Mouse (Mus musculus): ENCODE data around the gene Tmem151a. TPM values are rescaled to one million over a fixed set of nuclear protein-coding genes. Genes with fewer than 3 reads are reported as not detected.

The Tmem151a gene
- polyA plus RNA-seq, 1 experiment from 2014 or later, result 10.1 TPM

GRCm38 (mm10) chr19:5049325-5049724 lies 36.0 kb downstream of the Tmem151a start:
- H3K4me1 ChIP-seq (replicated peaks), result peaks cover 18% of the 10 kb centered on the region
- no peak overlapping the region for H3K9ac ChIP-seq
- no peak for ATAC-seq (ENCODE audit: low read depth)
- H3K36me3 ChIP-seq, result peaks cover 48% of the 10 kb centered on the region
- peaks cover 49% of the 10 kb centered on the region for H3K27me3 ChIP-seq
- H3K27ac ChIP-seq (replicated peaks), result no peak overlapping the region
- no peaks in the 10 kb centered on the region for H3K9me3 ChIP-seq
- 83% methylated on average over 6 of the region's 6 CpGs for WGBS
- no peak overlapping the region for H3K4me3 ChIP-seq
- no peak overlapping the region for H3K4me2 ChIP-seq

- no peak overlapping the region for H3K9ac ChIP-seq
- WGBS, result 88% methylated on average over 14 of the region's 14 CpGs
- peaks cover 40% of the 10 kb centered on the region for H3K27me3 ChIP-seq
- H3K4me2 ChIP-seq, result no peak overlapping the region
- no peak for ATAC-seq (ENCODE audit: low read depth)
- H3K9me3 ChIP-seq, result no peaks in the 10 kb centered on the region
- no peak overlapping the region for H3K4me3 ChIP-seq
- H3K36me3 ChIP-seq, result peaks cover 56% of the 10 kb centered on the region
- H3K27ac ChIP-seq (replicated peaks), result no peak overlapping the region
- H3K4me1 ChIP-seq (replicated peaks), result peaks cover 18% of the 10 kb centered on the region
These were observed 36.9 kb downstream of the Tmem151a start for GRCm38 (mm10) chr19:5048138-5049056.

GRCm38 (mm10) chr19:5045531-5045930 lies 39.8 kb downstream of the Tmem151a start:
- Histone ChIP-seq H3K9ac (no peak overlapping the region), H3K27me3 (peaks cover 11% of the 10 kb centered on the region), H3K4me2 (no peak overlapping the region), H3K9me3 (no peaks in the 10 kb centered on the region), H3K4me1 (replicated peaks) (peaks cover 27% of the 10 kb centered on the region), H3K27ac (replicated peaks) (no peak overlapping the region), H3K36me3 (peaks cover 65% of the 10 kb centered on the region), H3K4me3 (no peak overlapping the region)
- ATAC-seq (ENCODE audit: low read depth), result no peak
- 80% methylated on average over 4 of the region's 4 CpGs for WGBS

- H3K27me3 ChIP-seq, result no peaks in the 10 kb centered on the region
- peak; percentile 2; the same call in 1 of the 2 replicates for ATAC-seq (ENCODE audit: low read depth)
- H3K9me3 ChIP-seq, result no peaks in the 10 kb centered on the region
- peak overlapping the region; percentile 97 for H3K9ac ChIP-seq
- peak overlapping the region; percentile 89 for H3K4me3 ChIP-seq
- H3K4me2 ChIP-seq, result peak overlapping the region; percentile 89
- peak overlapping the region; percentile 76 for H3K27ac ChIP-seq (replicated peaks)
- H3K36me3 ChIP-seq, result peaks cover 30% of the 10 kb centered on the region
- peaks cover 41% of the 10 kb centered on the region for H3K4me1 ChIP-seq (replicated peaks)
- WGBS, result 2% methylated on average over 16 of the region's 16 CpGs
These were observed 43.7 kb downstream of the Tmem151a start for GRCm38 (mm10) chr19:5041588-5041987.

GRCm38 (mm10) chr19:5040862-5041523 lies 44.3 kb downstream of the Tmem151a start, which contains the start of gene Brms1:
Gene Brms1 (plus strand): TSS chr19:5041354.
- Histone ChIP-seq H3K27ac (replicated peaks) (peak within 1 kb of the TSS; percentile 76), H3K9ac (peak within 1 kb of the TSS; percentile 97), H3K27me3 (no peaks in the 10 kb centered on the region), H3K4me2 (peak within 1 kb of the TSS; percentile 89), H3K4me1 (replicated peaks) (peaks cover 41% of the 10 kb centered on the region), H3K36me3 (peaks cover 24% of the 10 kb centered on the region), H3K9me3 (no peaks in the 10 kb centered on the region), H3K4me3 (peak within 1 kb of the TSS; percentile 89)
- WGBS, result 7% methylated on average over 40 of the region's 40 CpGs
- peak; percentile 60 for ATAC-seq (ENCODE audit: low read depth)

GRCm38 (mm10) chr19:5039301-5040114 lies 45.8 kb downstream of the Tmem151a start:
- WGBS, result 12% methylated on average over 41 of the region's 41 CpGs
- peak; percentile 25 for ATAC-seq (ENCODE audit: low read depth)
- peaks cover 17% of the 10 kb centered on the region for H3K36me3 ChIP-seq
- no peaks in the 10 kb centered on the region for H3K27me3 ChIP-seq
- peak overlapping the region; percentile 97 for H3K9ac ChIP-seq
- H3K4me1 ChIP-seq (replicated peaks), result peaks cover 41% of the 10 kb centered on the region
- H3K4me2 ChIP-seq, result peak overlapping the region; percentile 89
- H3K9me3 ChIP-seq, result no peaks in the 10 kb centered on the region
- H3K27ac ChIP-seq (replicated peaks), result peak overlapping the region; percentile 91
- peak overlapping the region; percentile 89 for H3K4me3 ChIP-seq

- ATAC-seq (ENCODE audit: low read depth), result peak; percentile 90
- under 1% methylated on average over 44 of the region's 44 CpGs for WGBS
- H3K27me3 ChIP-seq, result no peaks in the 10 kb centered on the region
These were observed 46.6 kb downstream of the Tmem151a start, which contains the start of the genes B4gat1 and AC124502.3 for GRCm38 (mm10) chr19:5038709-5039156. Gene B4gat1 (plus strand): TSS chr19:5038826. Gene AC124502.3 (plus strand): TSS chr19:5038891.

GRCm38 (mm10) chr19:5037678-5038571 lies 47.4 kb downstream of the Tmem151a start:
- WGBS, result 6% methylated on average over 32 of the region's 32 CpGs
- H3K4me2 ChIP-seq, result peak overlapping the region; percentile 89
- 0 out of 2 replicates have a peak, but pooled peaks cover 6% of the 10 kb centered on the region for H3K36me3 ChIP-seq

More at GRCm38 (mm10) chr19:5038709-5039156, 46.6 kb downstream of the Tmem151a start, which contains the start of the genes B4gat1 and AC124502.3:
- Histone ChIP-seq H3K4me1 (replicated peaks) (peaks cover 41% of the 10 kb centered on the region), H3K9me3 (no peaks in the 10 kb centered on the region), H3K9ac (peak within 1 kb of the TSS; percentile 97), H3K36me3 (peaks cover 12% of the 10 kb centered on the region), H3K4me3 (peak within 1 kb of the TSS; percentile 89), H3K4me2 (peak within 1 kb of the TSS; percentile 89), H3K27ac (replicated peaks) (peak within 1 kb of the TSS; percentile 91)

GRCm38 (mm10) chr19:5036577-5036976 lies 48.8 kb downstream of the Tmem151a start:
- Histone ChIP-seq H3K27me3 (no peaks in the 10 kb centered on the region), H3K9ac (0 out of 2 replicates have a peak overlapping the region, but pooled peaks have one; percentile 14), H3K36me3 (peaks cover 6% of the 10 kb centered on the region), H3K9me3 (no peaks in the 10 kb centered on the region), H3K27ac (replicated peaks) (no peak overlapping the region), H3K4me1 (replicated peaks) (peaks cover 26% of the 10 kb centered on the region), H3K4me2 (no peak overlapping the region), H3K4me3 (no peak overlapping the region)
- WGBS, result 84% methylated on average over 4 of the region's 4 CpGs
- ATAC-seq (ENCODE audit: low read depth), result no peak

More at GRCm38 (mm10) chr19:5037678-5038571, 47.4 kb downstream of the Tmem151a start:
- no peaks in the 10 kb centered on the region for H3K9me3 ChIP-seq
- ATAC-seq (ENCODE audit: low read depth), result peak; percentile 48
- peak overlapping the region; percentile 91 for H3K27ac ChIP-seq (replicated peaks)
- peak overlapping the region; percentile 97 for H3K9ac ChIP-seq
- H3K27me3 ChIP-seq, result no peaks in the 10 kb centered on the region
- H3K4me3 ChIP-seq, result peak overlapping the region; percentile 89
- peaks cover 40% of the 10 kb centered on the region for H3K4me1 ChIP-seq (replicated peaks)

- no peak overlapping the region for H3K9ac ChIP-seq
- H3K4me3 ChIP-seq, result no peak overlapping the region
- peaks cover 41% of the 10 kb centered on the region for H3K36me3 ChIP-seq
- no peak overlapping the region for H3K4me2 ChIP-seq
- no peak for ATAC-seq (ENCODE audit: low read depth)
- no peaks in the 10 kb centered on the region for H3K9me3 ChIP-seq
- WGBS, result 80% methylated on average over 3 of the region's 3 CpGs
- H3K27me3 ChIP-seq, result no peaks in the 10 kb centered on the region
- peaks cover 3% of the 10 kb centered on the region for H3K4me1 ChIP-seq (replicated peaks)
- H3K27ac ChIP-seq (replicated peaks), result no peak overlapping the region
These were observed 52.6 kb downstream of the Tmem151a start for GRCm38 (mm10) chr19:5032686-5033085.
